Mouse (Mus musculus) heart, adult 9 months (tissue): ENCODE measurements around the gene Lcmt2.

Source experiments
- DNase-seq, 2 experiments: peaks; one replicate each; pipeline ENCODE4 v3.0.0; 2022; ENCODE audit warnings: low spot score in 2 of 2

Lcmt2 gene

DNA sequence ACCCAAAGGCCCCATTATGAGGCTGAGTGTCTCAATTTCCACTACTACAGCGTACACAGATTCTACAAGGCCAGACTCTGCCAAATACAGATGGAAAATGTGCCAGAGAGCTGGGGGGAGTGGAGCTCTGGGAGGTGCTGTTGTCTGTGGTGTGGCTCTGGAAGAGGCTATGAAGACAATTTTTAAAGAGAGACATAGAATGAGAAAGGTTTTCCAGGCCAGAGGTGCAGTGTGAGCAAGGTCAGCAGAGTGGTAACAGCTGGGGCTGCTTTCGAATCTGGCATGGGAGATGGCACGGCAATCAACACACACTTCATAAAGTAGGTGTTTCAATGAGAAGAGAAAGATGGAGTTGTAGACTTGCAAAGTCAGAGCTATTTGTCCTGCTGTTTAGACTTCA lies 21.2 kb downstream of the Lcmt2 start:
- DNase-seq = no peak

DNA sequence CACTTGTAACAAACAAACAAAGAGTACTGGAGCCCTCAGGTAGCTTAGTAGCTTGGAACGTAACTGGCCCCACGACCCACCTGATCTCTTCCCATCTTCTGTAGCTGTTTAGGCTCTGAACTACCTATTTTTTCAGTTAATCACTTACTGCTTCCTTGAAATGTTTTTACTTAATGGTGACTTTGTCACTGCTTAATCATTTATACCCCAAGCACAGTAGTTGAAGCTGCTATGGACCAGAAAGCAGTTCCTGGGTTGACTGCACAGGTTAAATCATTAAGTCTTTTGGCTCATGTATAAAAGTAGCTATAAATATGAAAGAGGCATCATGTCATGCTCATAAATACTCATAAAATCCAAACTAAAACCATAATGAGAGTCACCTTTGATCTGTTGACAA lies 25.0 kb downstream of the Lcmt2 start:
- DNase-seq = no peak

DNA sequence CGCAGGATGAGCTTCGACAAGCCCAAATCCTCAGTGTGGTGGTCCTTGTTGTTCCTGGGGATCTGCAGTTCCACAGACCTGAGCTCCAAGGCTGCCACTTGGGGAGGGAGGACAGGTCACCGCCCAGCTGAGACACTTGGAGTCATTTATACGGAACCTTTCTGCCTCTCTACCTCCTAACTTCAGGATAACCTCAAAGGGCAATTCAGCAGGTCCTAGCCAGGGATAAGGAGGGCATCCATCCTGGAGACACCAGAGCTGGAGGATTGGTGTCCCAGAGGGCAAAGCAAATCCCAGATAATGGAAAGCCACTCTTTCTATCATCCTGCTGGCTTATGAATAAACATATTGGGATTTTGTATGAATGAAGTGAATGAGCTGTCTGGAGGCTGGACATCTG lies 30.8 kb downstream of the Lcmt2 start, which contains the start of gene Tgm7:
Gene Tgm7, minus strand, starts transcription at position 101 of the 400 bp plus-strand sequence.
- no peak for DNase-seq

GRCm38 (mm10) chr2:121105940-121106339 lies 34.5 kb downstream of the Lcmt2 start:
- DNase-seq = no peak

DNA sequence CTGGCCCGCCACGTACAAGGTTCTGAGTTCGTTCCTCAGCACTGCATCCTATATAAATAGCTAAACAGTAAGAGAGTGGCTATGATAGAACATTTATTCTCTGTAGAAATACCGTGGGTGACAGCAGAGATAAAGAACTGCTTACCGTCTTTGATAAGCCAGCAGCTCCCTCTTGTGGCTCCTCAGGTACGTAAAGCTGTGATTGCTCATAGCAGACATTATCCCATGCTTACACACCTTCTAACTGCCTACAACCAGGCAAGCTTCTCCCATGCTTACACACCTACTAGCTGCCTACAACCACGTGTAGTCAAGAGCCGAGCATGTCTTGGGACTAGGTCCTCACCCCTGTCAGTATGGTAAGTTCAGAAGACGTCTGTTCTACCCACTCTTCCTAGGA lies 38.4 kb downstream of the Lcmt2 start:
- DNase-seq = peak in 1 of 2 experiments; percentile 39

DNA sequence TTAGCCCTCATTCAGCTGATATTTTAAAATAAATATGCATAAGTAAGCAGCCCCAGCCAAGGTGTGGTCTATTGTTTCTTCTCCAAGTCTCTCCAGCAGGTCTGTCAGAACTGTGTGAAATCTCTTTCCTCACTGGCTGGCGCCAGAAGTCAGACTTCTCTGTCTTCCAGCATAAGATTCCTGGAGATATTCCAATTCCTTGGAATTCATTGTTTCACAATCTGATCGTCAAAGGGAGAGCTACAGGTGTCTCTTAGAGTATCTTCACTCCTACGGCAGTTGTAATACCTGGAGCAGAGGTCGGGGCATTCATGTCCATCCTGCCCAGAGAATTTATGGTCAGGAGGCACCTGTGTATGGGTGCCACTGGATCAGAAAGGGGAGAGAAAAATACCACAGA lies 50.7 kb downstream of the Lcmt2 start:
- DNase-seq = no peak

DNA sequence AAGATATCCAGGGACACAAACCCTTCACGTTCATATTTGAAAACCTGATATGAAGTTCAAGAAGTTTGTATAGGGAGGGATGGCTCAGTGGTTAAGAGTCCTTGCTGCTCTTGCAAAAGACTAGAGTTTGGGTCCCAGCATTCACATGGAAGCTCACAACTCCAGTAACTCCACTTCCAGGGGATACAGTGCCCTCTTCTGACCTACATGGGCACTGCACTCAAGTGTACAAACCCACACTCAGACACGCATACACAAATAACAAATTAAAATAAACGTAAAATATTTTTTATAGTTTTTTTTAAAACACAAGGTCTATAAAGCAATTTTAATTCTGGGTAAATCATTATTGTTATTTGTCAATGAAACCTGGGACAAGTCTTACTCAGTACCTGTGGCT lies 51.9 kb downstream of the Lcmt2 start:
- DNase-seq = no peak

DNA sequence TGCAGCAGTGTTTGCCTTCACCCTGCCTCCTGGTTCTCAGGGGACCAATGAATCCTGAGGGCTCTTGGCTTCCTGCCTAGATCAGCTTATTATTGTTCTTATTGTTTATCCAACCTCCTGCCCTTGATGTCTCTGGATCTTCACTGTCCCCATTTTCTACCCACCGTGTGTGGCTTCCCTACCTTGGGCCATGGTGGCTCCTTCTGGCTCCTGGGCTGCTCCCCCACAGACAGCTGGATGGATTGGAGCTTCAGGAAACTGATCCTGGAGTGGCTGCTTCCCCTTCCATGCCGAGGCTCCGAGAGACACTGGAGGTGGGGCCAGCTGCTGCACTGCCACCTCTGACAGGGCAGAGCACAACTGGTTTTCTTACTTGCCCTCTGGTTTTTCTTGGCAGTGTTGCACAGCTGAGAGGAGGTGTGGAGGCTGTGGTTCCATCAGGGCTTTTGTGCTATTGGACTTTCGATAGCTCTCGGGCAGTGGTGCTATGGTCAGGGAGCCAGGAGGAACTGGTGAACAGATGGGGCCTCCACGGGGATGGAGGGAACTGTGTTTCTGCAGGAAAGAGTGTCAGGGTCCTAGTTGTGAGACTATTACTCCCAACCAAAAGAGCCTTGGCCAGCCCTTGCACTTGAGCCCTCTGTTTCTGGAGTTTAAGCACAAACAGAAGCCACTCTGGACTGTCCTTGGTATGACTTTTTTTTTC lies 54.8 kb downstream of the Lcmt2 start, which contains the start of gene Tgm5:
Gene Tgm5, minus strand, starts transcription at position 362 of the 706 bp plus-strand sequence.
- no peak for DNase-seq

DNA sequence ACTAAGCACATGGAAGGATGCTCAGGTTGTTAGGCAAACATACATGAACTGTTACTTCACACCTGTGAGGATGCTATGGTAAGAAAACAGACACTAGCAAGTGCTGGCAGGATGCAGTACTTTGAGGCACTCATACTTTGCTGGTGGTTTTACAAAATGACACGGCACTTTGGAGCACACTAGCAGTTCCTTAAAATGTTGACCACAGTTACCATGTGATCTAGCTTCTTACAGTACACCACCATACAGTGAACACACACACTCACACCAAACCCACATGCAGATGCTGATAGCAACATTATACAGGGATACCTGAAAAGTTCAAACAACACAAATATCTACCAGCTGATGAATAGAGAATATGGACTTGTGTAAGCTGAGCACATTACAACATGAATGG lies 57.8 kb downstream of the Lcmt2 start:
- DNase-seq = no peak
